Mouse (Mus musculus) hindbrain, embryonic 11.5 days (tissue): ENCODE data around the gene C1qc. TPM values are rescaled to one million over a fixed set of nuclear protein-coding genes. Genes with fewer than 3 reads are reported as not detected.

Experiments used
- ATAC-seq: fragments of 200-750 bp; cut with Nextera tagmentation; 2 replicates; pipeline ENCODE4 v1.8.0; 2017; ENCODE audit warnings: mild to moderate bottlenecking, moderate TSS enrichment, moderate library complexity; ENCODE audit not compliant: low FRiP score
- DNase-seq: peaks from one replicate; pipeline ENCODE4 v3.0.0-alpha.2; 2015; ENCODE audit warnings: low spot score
- H3K27ac ChIP-seq: fragments of 300-500 bp; sonication (generic); 2 replicates; pipeline ENCODE4 v1.5.1; 2014; ENCODE audit warnings: mild to moderate bottlenecking, low read depth, low read length
- H3K27me3 ChIP-seq: fragments of 300-500 bp; sonication (generic); 2 replicates; pipeline ENCODE4 v1.6.1; 2014; ENCODE audit warnings: mild to moderate bottlenecking, low read length, moderate library complexity, mixed read lengths; ENCODE audit not compliant: control insufficient read depth, insufficient read depth
- H3K36me3 ChIP-seq: fragments of 300-500 bp; sonication (generic); 2 replicates; pipeline ENCODE4 v1.6.1; 2014; ENCODE audit warnings: mild to moderate bottlenecking, low read length, moderate library complexity, mixed read lengths; ENCODE audit not compliant: control insufficient read depth, insufficient read depth
- H3K4me1 ChIP-seq: fragments of 300-500 bp; sonication (generic); replicated peaks from 2 replicates; pipeline ENCODE4 v1.6.1; 2014; ENCODE audit warnings: low read length, mixed read lengths; ENCODE audit not compliant: control insufficient read depth, insufficient read depth
- H3K4me2 ChIP-seq: fragments of 300-500 bp; sonication (generic); replicated peaks from 2 replicates; pipeline ENCODE4 v1.6.1; 2014; ENCODE audit warnings: mild to moderate bottlenecking, low read depth, low read length
- H3K4me3 ChIP-seq: fragments of 300-500 bp; sonication (generic); 2 replicates; pipeline ENCODE4 v1.5.1; 2014; ENCODE audit warnings: low read depth, low read length
- H3K9ac ChIP-seq: fragments of 300-500 bp; sonication (generic); 2 replicates; pipeline ENCODE4 v1.6.1; 2014; ENCODE audit warnings: low read depth, low read length
- H3K9me3 ChIP-seq: fragments of 300-500 bp; sonication (generic); 2 replicates; pipeline ENCODE4 v1.6.1; 2016; ENCODE audit warnings: low read length; ENCODE audit not compliant: control insufficient read depth
- WGBS: fragments of 180-500 bp; shearing (Covaris S2); extraction: QIAGEN DNeasy Blood & Tissue Kit; methylation state at CpG from one replicate; pipeline ENCODE4 v1.1.7; 2014; 5-methylcytosine and 5-hydroxymethylcytosine counted together
- polyA plus RNA-seq: library from polyadenylated mRNA; unstranded; fragments of >200 nt; fragmentation: Nextera tagmentation; extraction: Ambion mirVana; gene quantifications from 2 replicates; pipeline ENCODE4 v1.2.1, GENCODE M21; 2014

The C1qc gene
- polyA plus RNA-seq, 1 experiment from 2014 or later: 19.2 TPM

- H3K9ac ChIP-seq: no peak overlapping the region
- H3K9me3 ChIP-seq: no peaks in the 10 kb centered on the region
- WGBS: 84% methylated on average over 8 of the region's 8 CpGs
- H3K4me3 ChIP-seq: no peak overlapping the region
- no peaks in the 10 kb centered on the region for H3K36me3 ChIP-seq
- H3K4me1 ChIP-seq: no peaks in the 10 kb centered on the region; the same call in 1 of the 2 replicates
- DNase-seq: no peak
- no peak overlapping the region for H3K27ac ChIP-seq
- H3K27me3 ChIP-seq: no peaks in the 10 kb centered on the region
- no peak overlapping the region for H3K4me2 ChIP-seq
- no peak for ATAC-seq
Observed at GRCm38 (mm10) chr4:136918834-136919233, 26.0 kb upstream of the C1qc start.

- Histone ChIP-seq H3K9me3 (no peaks in the 10 kb centered on the region), H3K27ac (no peak overlapping the region), H3K36me3 (no peaks in the 10 kb centered on the region), H3K9ac (no peak overlapping the region), H3K27me3 (no peaks in the 10 kb centered on the region), H3K4me2 (no peak overlapping the region), H3K4me3 (no peak overlapping the region), H3K4me1 (no peaks in the 10 kb centered on the region; the same call in none of the 2 replicates)
- WGBS: 44% methylated on average over 7 of the region's 7 CpGs
- no peak for DNase-seq
- no peak for ATAC-seq
Observed at GRCm38 (mm10) chr4:136917165-136917524, 24.3 kb upstream of the C1qc start.

GRCm38 (mm10) chr4:136916359-136917164, 23.7 kb upstream of the C1qc start:
- WGBS: 59% methylated on average over 20 of the region's 20 CpGs

GRCm38 (mm10) chr4:136912841-136913240, 20.0 kb upstream of the C1qc start:
- no peaks in the 10 kb centered on the region for H3K36me3 ChIP-seq
- no peak overlapping the region for H3K4me3 ChIP-seq
- ATAC-seq (no peak), DNase-seq (peak; percentile 45)
- H3K9me3 ChIP-seq: no peaks in the 10 kb centered on the region
- no peak overlapping the region for H3K4me2 ChIP-seq
- 0 out of 2 replicates have a peak, but pooled peaks cover 2% of the 10 kb centered on the region for H3K27me3 ChIP-seq
- no peak overlapping the region for H3K9ac ChIP-seq
- H3K27ac ChIP-seq: peak overlapping the region; percentile 54; the same call in 1 of the 2 replicates
- H3K4me1 ChIP-seq: peaks cover 7% of the 10 kb centered on the region
- 8% methylated on average over 9 of the region's 9 CpGs for WGBS

More at GRCm38 (mm10) chr4:136916359-136917164, 23.7 kb upstream of the C1qc start:
- no peak overlapping the region for H3K4me3 ChIP-seq
- H3K9me3 ChIP-seq: no peaks in the 10 kb centered on the region
- H3K27ac ChIP-seq: peak overlapping the region; percentile 25; the same call in 1 of the 2 replicates
- H3K9ac ChIP-seq: no peak overlapping the region
- peaks cover 4% of the 10 kb centered on the region for H3K4me1 ChIP-seq
- no peak overlapping the region; the same call in 1 of the 2 replicates for H3K4me2 ChIP-seq
- DNase-seq: no peak
- no peaks in the 10 kb centered on the region for H3K36me3 ChIP-seq
- H3K27me3 ChIP-seq: 0 out of 2 replicates have a peak, but pooled peaks cover under 1% of the 10 kb centered on the region
- no peak for ATAC-seq

- peaks cover 7% of the 10 kb centered on the region for H3K4me1 ChIP-seq
- H3K4me3 ChIP-seq: no peak overlapping the region
- H3K36me3 ChIP-seq: no peaks in the 10 kb centered on the region
- 35% methylated on average over 9 of the region's 9 CpGs for WGBS
- DNase-seq: no peak
- peaks cover 3% of the 10 kb centered on the region; the same call in 1 of the 2 replicates for H3K27me3 ChIP-seq
- H3K9me3 ChIP-seq: no peaks in the 10 kb centered on the region
- peak overlapping the region; percentile 8; the same call in 1 of the 2 replicates for H3K4me2 ChIP-seq
- ATAC-seq: no peak
- H3K9ac ChIP-seq: no peak overlapping the region
- no peak overlapping the region for H3K27ac ChIP-seq
Observed at GRCm38 (mm10) chr4:136911804-136912203, 18.9 kb upstream of the C1qc start.

GRCm38 (mm10) chr4:136911211-136911646, 18.4 kb upstream of the C1qc start:
- WGBS: 2% methylated on average over 17 of the region's 17 CpGs
- DNase-seq (peak; percentile 60), ATAC-seq (peak; percentile 83)
- H3K4me2 ChIP-seq: peak overlapping the region; percentile 8; the same call in 1 of the 2 replicates
- peak overlapping the region; percentile 69 for H3K27ac ChIP-seq
- peaks cover 8% of the 10 kb centered on the region; the same call in 1 of the 2 replicates for H3K27me3 ChIP-seq
- H3K36me3 ChIP-seq: no peaks in the 10 kb centered on the region
- no peaks in the 10 kb centered on the region for H3K9me3 ChIP-seq
- H3K9ac ChIP-seq: no peak overlapping the region
- H3K4me3 ChIP-seq: no peak overlapping the region
- H3K4me1 ChIP-seq: peaks cover 7% of the 10 kb centered on the region

- H3K27ac ChIP-seq: no peak overlapping the region
- DNase-seq (no peak), ATAC-seq (no peak)
- H3K27me3 ChIP-seq: peaks cover 28% of the 10 kb centered on the region
- no peaks in the 10 kb centered on the region for H3K9me3 ChIP-seq
- peaks cover 11% of the 10 kb centered on the region for H3K4me1 ChIP-seq
- no peak overlapping the region for H3K4me3 ChIP-seq
- H3K9ac ChIP-seq: no peak overlapping the region
- H3K36me3 ChIP-seq: no peaks in the 10 kb centered on the region
- H3K4me2 ChIP-seq: no peak overlapping the region
Observed at GRCm38 (mm10) chr4:136907809-136908208, 14.9 kb upstream of the C1qc start.

GRCm38 (mm10) chr4:136907033-136907432, 14.2 kb upstream of the C1qc start:
- peaks cover 28% of the 10 kb centered on the region for H3K27me3 ChIP-seq
- WGBS: 12% methylated on average over 7 of the region's 7 CpGs
- H3K9me3 ChIP-seq: no peaks in the 10 kb centered on the region
- no peaks in the 10 kb centered on the region for H3K36me3 ChIP-seq
- H3K27ac ChIP-seq: no peak overlapping the region
- ATAC-seq (0 out of 2 replicates have a peak, but pooled peaks have one; percentile 19), DNase-seq (peak; percentile 83)
- no peak overlapping the region for H3K4me2 ChIP-seq
- H3K4me3 ChIP-seq: no peak overlapping the region
- H3K4me1 ChIP-seq: peaks cover 11% of the 10 kb centered on the region; the same call in 1 of the 2 replicates
- no peak overlapping the region for H3K9ac ChIP-seq
